Mouse (Mus musculus) heart, adult 2 months (tissue): Measurements from ENCODE around the gene Cgas. TPM values are rescaled to one million over a fixed set of nuclear protein-coding genes. Genes with fewer than 3 reads are reported as not detected.
A peak's percentile ranks its signal among the peaks of the same experiment; 100 is the strongest.

Experiments used
- DNase-seq, 2 experiments: peaks; one replicate each; pipeline ENCODE4 v3.0.0; 2021
- H3K27ac ChIP-seq: fragments of 200-600 bp; 2 replicates; pipeline ENCODE4 v1.8.1; 2022
- H3K27me3 ChIP-seq: fragments of 200-500 bp; 2 replicates; pipeline ENCODE4 v1.6.1; 2012; ENCODE audit warnings: mild to moderate bottlenecking, low read length, inconsistent platforms, mixed read lengths; ENCODE audit not compliant: control insufficient read depth, insufficient read depth
- H3K36me3 ChIP-seq: fragments of 200-500 bp; 2 replicates; pipeline ENCODE4 v1.6.1; 2012; ENCODE audit warnings: low read length, inconsistent platforms; ENCODE audit not compliant: control insufficient read depth, insufficient read depth
- H3K4me1 ChIP-seq: fragments of 200-500 bp; 2 replicates; pipeline ENCODE4 v1.6.1; 2011; ENCODE audit warnings: low read length; ENCODE audit not compliant: control insufficient read depth, insufficient read depth
- H3K4me3 ChIP-seq: fragments of 200-600 bp; 2 replicates; pipeline ENCODE4 v1.8.1; 2022
- H3K79me2 ChIP-seq: fragments of 200-500 bp; replicated peaks from 2 replicates; pipeline ENCODE4 v1.6.1; 2012; ENCODE audit warnings: mild to moderate bottlenecking, inconsistent platforms, low read length, moderate library complexity, mixed read lengths; ENCODE audit not compliant: control insufficient read depth, insufficient read depth
- H3K9ac ChIP-seq: fragments of 200-500 bp; 2 replicates; pipeline ENCODE4 v1.6.1; 2012; ENCODE audit warnings: low read depth, mild to moderate bottlenecking, control low read depth, inconsistent platforms, low read length, mixed read lengths
- CTCF ChIP-seq: fragments of 200-600 bp; IDR thresholded peaks from 2 replicates; pipeline ENCODE4 v1.8.1; 2022; ENCODE audit warnings: antibody characterized with exemption, mild to moderate bottlenecking, moderate library complexity
- EP300 ChIP-seq: fragments of 200-500 bp; IDR thresholded peaks from 2 replicates; pipeline ENCODE4 v1.6.1; 2011; ENCODE audit warnings: low read depth, low read length, control low read depth; ENCODE audit not compliant: insufficient read depth
- POLR2A ChIP-seq: fragments of 200-500 bp; IDR thresholded peaks from 2 replicates; pipeline ENCODE4 v1.6.1; 2011; ENCODE audit warnings: mild to moderate bottlenecking, low read depth, low read length, control low read depth; ENCODE audit not compliant: insufficient read depth
- WGBS: fragments of 180-500 bp; shearing (Covaris S2); methylation state at CpG from one replicate; pipeline ENCODE4 v1.1.7; 2018; 5-methylcytosine and 5-hydroxymethylcytosine counted together
- intact Hi-C: fragments of 180-260 bp; cut with DNase I; formaldehyde crosslinking; loops from one replicate; pipeline ENCODE4 v1.15.1; 2025
- polyA plus RNA-seq: library from polyadenylated mRNA; depleted of rRNA; stranded (reverse); fragments of >200 nt; gene quantifications from 2 replicates; pipeline ENCODE4 v1.2.3, GENCODE M21; 2012
- total RNA-seq, 2 experiments: library from RNA; stranded (reverse); gene quantifications; 2 replicates each; pipeline ENCODE4 v1.2.3; 2021

The Cgas gene
- total and polyA plus RNA-seq, 3 experiments, result 0.20 to 0.55 (median 0.43) TPM

- no peak for DNase-seq
- Histone ChIP-seq H3K27ac (no peak overlapping the region), H3K79me2 (no peaks in the 10 kb centered on the region), H3K4me3 (no peak overlapping the region), H3K4me1 (no peaks in the 10 kb centered on the region), H3K27me3 (no peaks in the 10 kb centered on the region), H3K36me3 (no peaks in the 10 kb centered on the region), H3K9ac (no peak overlapping the region)
- 64% methylated on average over 2 of the region's 2 CpGs for WGBS
- intact Hi-C loops, result no loop called here
- TF ChIP-seq EP300, result no peak
- TF ChIP-seq CTCF, result no peak
Measured at GRCm38 (mm10) chr9:78429551-78429950, 13.5 kb downstream of the Cgas start.

DNA sequence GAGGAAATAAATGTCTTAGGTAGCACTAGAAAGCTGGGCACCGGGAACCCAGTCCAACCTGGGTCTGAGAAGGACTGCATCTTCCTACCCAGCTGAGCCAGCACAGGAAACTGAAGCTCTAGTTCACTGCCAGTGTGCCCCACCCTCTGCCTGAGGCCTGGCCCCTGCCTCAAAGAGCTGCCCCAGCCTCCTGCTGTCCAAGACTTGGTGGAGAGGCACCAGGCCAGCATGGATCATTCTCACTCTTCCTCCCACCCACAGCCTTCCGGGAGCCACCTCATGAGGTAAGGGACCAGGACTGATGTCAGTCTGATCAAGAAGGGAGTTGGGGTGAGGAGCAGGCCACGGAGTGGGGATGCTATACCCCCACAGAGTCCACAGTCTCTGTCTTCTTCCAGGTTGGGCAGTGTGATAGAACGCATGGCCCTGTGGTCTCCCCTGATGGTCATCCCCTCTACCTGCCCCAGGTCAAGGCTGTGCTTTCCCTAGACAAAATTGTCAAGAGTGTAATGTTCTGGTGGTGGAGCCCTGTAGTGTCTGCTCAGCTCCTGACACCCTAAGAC lies 14.1 kb downstream of the Cgas start:
- 79% methylated on average over 4 of the region's 4 CpGs for WGBS
- no peak overlapping the region for H3K4me3 ChIP-seq

DNA sequence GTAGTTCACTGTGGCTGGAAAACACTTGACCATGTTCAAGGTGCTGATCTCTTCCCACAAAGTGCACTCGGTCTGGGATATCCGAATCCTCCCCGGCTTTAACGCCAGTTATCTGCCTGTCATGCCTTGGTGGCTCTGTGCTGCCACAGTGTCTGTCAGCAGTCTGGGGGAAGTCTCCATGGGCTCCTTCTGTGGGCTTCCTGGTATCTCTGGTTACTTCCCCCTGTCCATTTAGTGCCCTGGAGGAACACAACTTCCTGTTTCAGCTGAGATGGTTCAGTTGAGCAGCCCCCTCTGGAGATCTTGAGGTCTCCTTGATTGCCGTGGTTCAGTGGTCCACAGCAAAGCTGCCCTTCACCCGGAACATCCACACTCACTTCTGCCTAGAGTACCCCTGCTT lies 14.9 kb downstream of the Cgas start:
- H3K36me3 ChIP-seq, result no peaks in the 10 kb centered on the region
- H3K79me2 ChIP-seq, result no peaks in the 10 kb centered on the region
- H3K27ac ChIP-seq, result no peak overlapping the region
- H3K27me3 ChIP-seq, result no peaks in the 10 kb centered on the region
- DNase-seq, result peak in 1 of 2 experiments; percentile 19
- H3K4me1 ChIP-seq, result no peaks in the 10 kb centered on the region
- TF ChIP-seq POLR2A (no peak), CTCF (no peak), EP300 (no peak)
- H3K9ac ChIP-seq, result no peak overlapping the region
- intact Hi-C loops, result no loop called here
- WGBS, result 61% methylated on average over 6 of the region's 6 CpGs
- no peak overlapping the region for H3K4me3 ChIP-seq

More for the DNA sequence above, 14.1 kb downstream of the Cgas start:
- H3K27ac ChIP-seq, result no peak overlapping the region
- no peaks in the 10 kb centered on the region for H3K79me2 ChIP-seq
- no peak for TF ChIP-seq POLR2A
- TF ChIP-seq CTCF, result no peak
- intact Hi-C loops, result no loop called here
- DNase-seq, result no peak
- H3K4me1 ChIP-seq, result no peaks in the 10 kb centered on the region
- no peaks in the 10 kb centered on the region for H3K27me3 ChIP-seq
- H3K9ac ChIP-seq, result no peak overlapping the region
- no peaks in the 10 kb centered on the region for H3K36me3 ChIP-seq

- no peaks in the 10 kb centered on the region for H3K4me1 ChIP-seq
- WGBS, result 16% methylated on average over 27 of the region's 27 CpGs
- DNase-seq, result no peak
- H3K27me3 ChIP-seq, result no peaks in the 10 kb centered on the region
- H3K9ac ChIP-seq, result no peak overlapping the region
- H3K4me3 ChIP-seq, result no peak overlapping the region
- H3K79me2 ChIP-seq, result no peaks in the 10 kb centered on the region
- intact Hi-C loops, result no loop called here
- no peaks in the 10 kb centered on the region for H3K36me3 ChIP-seq
- H3K27ac ChIP-seq, result no peak overlapping the region
- TF ChIP-seq EP300 (no peak), CTCF (no peak), POLR2A (no peak)
Measured at GRCm38 (mm10) chr9:78427362-78427781, 15.7 kb downstream of the Cgas start.

GRCm38 (mm10) chr9:78401596-78401995 lies 41.4 kb downstream of the Cgas start:
- Histone ChIP-seq H3K4me3 (no peak overlapping the region), H3K4me1 (no peaks in the 10 kb centered on the region), H3K27me3 (no peaks in the 10 kb centered on the region), H3K27ac (no peak overlapping the region), H3K36me3 (no peaks in the 10 kb centered on the region), H3K9ac (no peak overlapping the region), H3K79me2 (no peaks in the 10 kb centered on the region)
- intact Hi-C loops, result no loop called here
- WGBS, result 87% methylated on average over 7 of the region's 7 CpGs
- no peak for DNase-seq
- TF ChIP-seq POLR2A, result no peak
- no peak for TF ChIP-seq EP300
- no peak for TF ChIP-seq CTCF

DNA sequence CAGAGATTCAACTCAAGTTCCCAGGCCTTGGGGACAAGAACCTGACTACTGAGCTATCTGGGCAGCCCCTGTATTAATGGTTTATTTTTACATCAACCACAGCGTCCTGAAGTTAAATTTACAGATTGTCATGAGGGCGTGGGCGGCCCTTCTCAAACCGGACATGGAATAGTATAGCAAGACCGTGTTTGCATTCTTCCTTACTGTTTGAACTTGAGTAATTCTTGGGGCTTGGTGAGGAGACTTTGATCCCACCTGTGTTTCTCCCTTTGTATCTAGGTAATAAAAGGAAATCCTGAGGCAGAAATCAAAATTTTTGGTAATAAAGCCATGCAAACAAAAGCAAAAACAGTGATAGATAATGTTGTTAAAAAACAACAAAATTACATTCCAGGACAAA lies 42.5 kb downstream of the Cgas start:
- Histone ChIP-seq H3K36me3 (no peaks in the 10 kb centered on the region), H3K79me2 (no peaks in the 10 kb centered on the region), H3K9ac (no peak overlapping the region), H3K4me3 (no peak overlapping the region), H3K27ac (no peak overlapping the region), H3K27me3 (peaks cover 6% of the 10 kb centered on the region), H3K4me1 (no peaks in the 10 kb centered on the region)
- 77% methylated on average over 5 of the region's 5 CpGs for WGBS
- TF ChIP-seq POLR2A, result no peak
- intact Hi-C loops, result no loop called here
- DNase-seq, result no peak

- Histone ChIP-seq H3K9ac (no peak overlapping the region), H3K27me3 (peaks cover 16% of the 10 kb centered on the region), H3K4me1 (no peaks in the 10 kb centered on the region), H3K4me3 (no peak overlapping the region), H3K79me2 (no peaks in the 10 kb centered on the region), H3K36me3 (no peaks in the 10 kb centered on the region), H3K27ac (no peak overlapping the region)
- no peak for DNase-seq
- intact Hi-C loops, result no loop called here
- 54% methylated on average over 9 of the region's 9 CpGs for WGBS
- TF ChIP-seq CTCF, result no peak
- TF ChIP-seq EP300, result no peak
- no peak for TF ChIP-seq POLR2A
Measured at GRCm38 (mm10) chr9:78396517-78396916, 46.5 kb downstream of the Cgas start.
